Mouse (Mus musculus): ENCODE data around the gene Cep112.

- no peak for TF ChIP-seq CTCF (IDR thresholded peaks at IDR 0.05; ENCODE audit: control insufficient read depth, insufficient read depth, insufficient read length)
- no peak for TF ChIP-seq USF1 (IDR thresholded peaks at IDR 0.05; ENCODE audit: low read depth)
- TF ChIP-seq FOSL1 (IDR thresholded peaks at IDR 0.05; ENCODE audit: insufficient read depth, low read length, poor library complexity, severe bottlenecking), result no peak
These were observed 161.7 kb downstream of the Cep112 start for GRCm38 (mm10) chr11:108586551-108587184.
